Mouse (Mus musculus) liver, embryonic 14.5 days (tissue): Measurements from ENCODE around the gene Timm9. TPM values are rescaled to one million over a fixed set of nuclear protein-coding genes. Genes with fewer than 3 reads are reported as not detected.
A peak's percentile ranks its signal among the peaks of the same experiment; 100 is the strongest.

ENCODE experiments used
- ATAC-seq: fragments of 200-750 bp; cut with Nextera tagmentation; 2 replicates; pipeline ENCODE4 v1.8.0; 2017; ENCODE audit warnings: moderate number of reproducible peaks, mild to moderate bottlenecking, moderate library complexity; ENCODE audit not compliant: insufficient read depth
- DNase-seq, 3 experiments: peaks; one replicate each; pipeline ENCODE4 v3.0.0-alpha.2; 2012 to 2013; ENCODE audit warnings: low read depth in 3 of 3, low spot score in 3 of 3
- H3K27ac ChIP-seq: fragments of 300-500 bp; sonication (generic); 2 replicates; pipeline ENCODE4 v1.5.1; 2014; ENCODE audit warnings: moderate library complexity, mild to moderate bottlenecking, control low read depth, inconsistent platforms
- H3K27me3 ChIP-seq: fragments of 300-500 bp; sonication (generic); 2 replicates; pipeline ENCODE4 v1.6.1; 2014; ENCODE audit warnings: mild to moderate bottlenecking, low read length, moderate library complexity; ENCODE audit not compliant: control insufficient read depth, insufficient read depth
- H3K36me3 ChIP-seq: fragments of 300-500 bp; sonication (generic); replicated peaks from 2 replicates; pipeline ENCODE4 v1.6.1; 2014; ENCODE audit warnings: low read depth; ENCODE audit not compliant: control insufficient read depth, insufficient read depth
- H3K4me1 ChIP-seq, 2 experiments: fragments of 200-500 bp in 1 of 2; fragments of 300-500 bp in 1 of 2; sonication (generic) in 1 of 2; replicated peaks; 2 replicates each; pipeline ENCODE4 v1.6.1; 2012 to 2014; ENCODE audit warnings: antibody characterized with exemption in 1 of 2, inconsistent platforms in 1 of 2, low read length in 1 of 2; ENCODE audit not compliant: control insufficient read depth in 2 of 2, insufficient read depth in 2 of 2
- H3K4me2 ChIP-seq: fragments of 300-500 bp; sonication (generic); 2 replicates; pipeline ENCODE4 v1.6.1; 2014; ENCODE audit warnings: low read depth, mild to moderate bottlenecking, control low read depth, moderate library complexity
- H3K4me3 ChIP-seq, 2 experiments: fragments of 200-500 bp in 1 of 2; fragments of 300-500 bp in 1 of 2; sonication (generic) in 1 of 2; 2 replicates each; pipeline ENCODE4 v1.5.1; 2012 to 2014; ENCODE audit warnings: low read depth in 2 of 2, low read length in 2 of 2, mild to moderate bottlenecking in 2 of 2, control low read depth in 1 of 2, inconsistent platforms in 1 of 2, moderate library complexity in 1 of 2; ENCODE audit not compliant: insufficient read depth in 1 of 2
- H3K9ac ChIP-seq: fragments of 300-500 bp; sonication (generic); replicated peaks from 2 replicates; pipeline ENCODE4 v1.6.1; 2014; ENCODE audit warnings: mild to moderate bottlenecking, control low read depth, moderate library complexity
- H3K9me3 ChIP-seq: fragments of 300-500 bp; sonication (generic); 2 replicates; pipeline ENCODE4 v1.6.1; 2016; ENCODE audit warnings: low read length, mixed read lengths; ENCODE audit not compliant: control insufficient read depth
- CTCF ChIP-seq: IDR thresholded peaks from 2 replicates; pipeline ENCODE4 v1.5.1; 2016; ENCODE audit warnings: antibody characterized with exemption, low read depth, control low read depth
- EP300 ChIP-seq: IDR thresholded peaks from 2 replicates; pipeline ENCODE4 v1.6.1; 2016; ENCODE audit warnings: antibody characterized with exemption, low read depth
- WGBS: fragments of 180-500 bp; shearing (Covaris S2); extraction: QIAGEN DNeasy Blood & Tissue Kit; methylation state at CpG from one replicate; pipeline ENCODE4 v1.1.7; 2014; ENCODE audit not compliant: insufficient replicate concordance; 5-methylcytosine and 5-hydroxymethylcytosine counted together
- polyA plus RNA-seq, 2 experiments: library from polyadenylated mRNA; depleted of rRNA in 1 of 2; stranded (reverse) in 1 of 2; unstranded in 1 of 2; fragments of >200 nt; fragmentation: Nextera tagmentation in 1 of 2; extraction: Ambion mirVana in 1 of 2; gene quantifications; 2 replicates each; pipeline versions ENCODE4 v1.2.1 to v1.2.3; 2012 to 2014

Timm9 gene
- polyA plus RNA-seq, 2 experiments: 23.7 to 40.2 TPM

GRCm38 (mm10) chr12:71157974-71158373 is 21.5 kb upstream of the Timm9 start:
- H3K27me3 ChIP-seq: no peaks in the 10 kb centered on the region
- ATAC-seq (no peak), DNase-seq (no peak)
- H3K9ac ChIP-seq: no peak overlapping the region
- no peak overlapping the region for H3K4me2 ChIP-seq
- no peaks in the 10 kb centered on the region for H3K4me1 ChIP-seq
- no peaks in the 10 kb centered on the region for H3K9me3 ChIP-seq
- 81% methylated on average over 6 of the region's 6 CpGs for WGBS
- H3K36me3 ChIP-seq: peaks cover 16% of the 10 kb centered on the region
- no peak overlapping the region for H3K4me3 ChIP-seq
- no peak overlapping the region for H3K27ac ChIP-seq
- no peak for TF ChIP-seq CTCF
- no peak for TF ChIP-seq EP300

GRCm38 (mm10) chr12:71154979-71155378 is 18.5 kb upstream of the Timm9 start:
- no peak overlapping the region for H3K27ac ChIP-seq
- no peak overlapping the region for H3K9ac ChIP-seq
- no peaks in the 10 kb centered on the region for H3K27me3 ChIP-seq
- DNase-seq (no peak), ATAC-seq (no peak)
- H3K4me2 ChIP-seq: no peak overlapping the region
- no peaks in the 10 kb centered on the region for H3K9me3 ChIP-seq
- H3K36me3 ChIP-seq: peaks cover 17% of the 10 kb centered on the region
- no peaks in the 10 kb centered on the region for H3K4me1 ChIP-seq
- 84% methylated on average over 6 of the region's 6 CpGs for WGBS
- no peak overlapping the region for H3K4me3 ChIP-seq
- TF ChIP-seq CTCF: no peak
- TF ChIP-seq EP300: no peak

- Histone ChIP-seq H3K4me2 (no peak overlapping the region), H3K9ac (no peak overlapping the region), H3K27me3 (no peaks in the 10 kb centered on the region), H3K36me3 (peaks cover 19% of the 10 kb centered on the region), H3K9me3 (no peaks in the 10 kb centered on the region), H3K4me3 (no peak overlapping the region), H3K4me1 (no peaks in the 10 kb centered on the region), H3K27ac (no peak overlapping the region)
- 26% methylated on average over 8 of the region's 8 CpGs for WGBS
- TF ChIP-seq EP300 (no peak), CTCF (no peak)
- no peak for DNase-seq
- ATAC-seq: peak; percentile 65; the same call in 1 of the 2 replicates
Observed at GRCm38 (mm10) chr12:71150167-71150566, 13.7 kb upstream of the Timm9 start.

- Histone ChIP-seq H3K4me2 (no peak overlapping the region), H3K4me3 (no peak overlapping the region), H3K27me3 (no peaks in the 10 kb centered on the region), H3K9me3 (no peaks in the 10 kb centered on the region), H3K36me3 (peaks cover 15% of the 10 kb centered on the region), H3K9ac (no peak overlapping the region), H3K27ac (no peak overlapping the region), H3K4me1 (no peaks in the 10 kb centered on the region)
- no peak for TF ChIP-seq CTCF
- no peak for TF ChIP-seq EP300
- 75% methylated on average over 6 of the region's 6 CpGs for WGBS
- no peak for ATAC-seq
- no peak for DNase-seq
Observed at GRCm38 (mm10) chr12:71149456-71149855, 13.0 kb upstream of the Timm9 start.

GRCm38 (mm10) chr12:71148801-71149200 is 12.3 kb upstream of the Timm9 start:
- TF ChIP-seq EP300: no peak
- no peak for TF ChIP-seq CTCF
- Histone ChIP-seq H3K36me3 (peaks cover 15% of the 10 kb centered on the region), H3K4me1 (no peaks in the 10 kb centered on the region), H3K9ac (no peak overlapping the region), H3K27me3 (no peaks in the 10 kb centered on the region), H3K4me3 (no peak overlapping the region), H3K27ac (no peak overlapping the region), H3K4me2 (no peak overlapping the region), H3K9me3 (no peaks in the 10 kb centered on the region)
- no peak for ATAC-seq
- DNase-seq: no peak
- WGBS: 88% methylated on average over 9 of the region's 9 CpGs

- Histone ChIP-seq H3K27me3 (no peaks in the 10 kb centered on the region), H3K4me1 (no peaks in the 10 kb centered on the region), H3K4me3 (no peak overlapping the region), H3K4me2 (no peak overlapping the region), H3K9me3 (no peaks in the 10 kb centered on the region), H3K27ac (no peak overlapping the region), H3K9ac (no peak overlapping the region), H3K36me3 (peaks cover 10% of the 10 kb centered on the region)
- no peak for ATAC-seq
- TF ChIP-seq CTCF (peak; percentile 56; the same call in 1 of the 2 replicates), EP300 (no peak)
- DNase-seq: peak in 1 of 3 experiments; percentile 31
- 62% methylated on average over 3 of the region's 3 CpGs for WGBS
Observed at GRCm38 (mm10) chr12:71147641-71148040, 11.2 kb upstream of the Timm9 start.
